Mouse (Mus musculus) megakaryocyte-erythroid progenitor cell, adult 5 weeks (primary cell): ENCODE measurements around the gene Klf2. TPM values are rescaled to one million over a fixed set of nuclear protein-coding genes. Genes with fewer than 3 reads are reported as not detected.

Experiments used
- polyA plus RNA-seq: library from polyadenylated mRNA; stranded (reverse); fragments of >175 nt; gene quantifications from 2 replicates; pipeline ENCODE4 v1.2.3, GENCODE M21; 2012

The Klf2 gene
- 193 and 400 TPM in 2 replicates for polyA plus RNA-seq

DNA sequence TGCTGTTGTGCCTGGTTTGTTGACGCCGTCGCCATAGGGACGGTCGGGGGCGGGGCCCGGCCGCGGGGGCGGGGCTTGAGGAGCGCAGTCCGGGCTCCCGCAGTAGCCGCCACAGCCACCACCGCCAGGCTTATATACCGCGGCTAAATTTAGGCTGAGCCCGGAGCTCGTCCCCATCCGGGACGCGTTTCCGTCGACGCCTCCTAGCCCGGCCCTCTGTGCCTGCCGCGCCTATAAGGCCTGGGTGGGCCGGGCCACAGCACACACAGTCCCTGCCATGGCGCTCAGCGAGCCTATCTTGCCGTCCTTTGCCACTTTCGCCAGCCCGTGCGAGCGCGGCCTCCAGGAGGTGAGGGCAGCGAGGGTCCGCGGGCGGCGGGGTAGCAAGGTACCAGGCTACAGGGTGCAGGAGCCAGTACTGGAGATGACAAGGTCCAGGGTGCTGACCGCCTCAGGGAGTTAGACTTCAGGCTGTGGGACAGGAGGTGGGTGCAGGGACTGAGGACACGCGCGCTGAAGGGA is at the start of gene Klf2:
TSS of gene Klf2 (plus strand) at position 233 of the 522 bp plus-strand sequence.

DNA sequence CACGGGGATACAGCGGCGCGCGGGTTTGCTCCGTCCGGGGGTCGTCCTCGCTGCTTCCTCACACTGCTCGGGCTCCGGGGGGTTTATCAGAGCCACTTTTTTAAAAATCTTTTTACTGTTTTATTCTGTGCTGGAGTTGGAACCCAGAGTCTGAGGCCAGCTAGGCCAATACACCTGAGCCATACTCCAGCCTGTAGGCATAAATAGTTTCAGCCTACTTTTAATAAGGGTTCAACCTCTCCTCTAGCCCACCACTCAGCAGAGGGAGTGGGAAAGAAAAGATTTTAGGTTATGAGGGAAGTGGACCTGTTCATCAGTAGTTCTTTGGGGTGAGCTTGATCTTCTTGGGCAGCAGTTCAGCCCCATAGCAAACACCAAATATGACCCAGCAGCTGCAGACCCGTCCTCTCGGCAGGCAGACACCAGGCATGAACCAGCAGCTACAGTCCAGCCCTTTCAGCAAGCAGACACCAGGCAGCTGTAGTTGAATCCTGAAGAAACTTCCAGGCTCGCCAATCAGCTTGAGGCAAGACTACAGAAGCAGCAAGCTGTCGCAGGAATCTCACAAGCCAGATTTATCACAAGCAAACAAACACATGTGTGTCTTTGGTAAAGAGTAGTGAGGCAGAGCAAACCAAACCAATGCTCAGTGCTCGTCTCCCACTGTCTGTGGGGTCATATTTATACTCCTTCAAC is 13.5 kb upstream of the Klf2 start, which contains the start of gene Gm10282:
TSS of gene Gm10282 (minus strand) at position 51 of the 696 bp plus-strand sequence.

Other genes starting within 250 kb of the Klf2 start
- not detected in 2 replicates for gene Olfr373, start 235.9 kb upstream of the Klf2 start, polyA plus RNA-seq
- not detected in 2 replicates for gene Olfr374, start 212.0 kb upstream of the Klf2 start, polyA plus RNA-seq
- gene Tpm4, start 184.1 kb upstream of the Klf2 start, polyA plus RNA-seq, result 47.3 and 53.0 TPM in 2 replicates
- gene Rab8a, start 157.8 kb upstream of the Klf2 start, polyA plus RNA-seq, result 33.3 and 39.4 TPM in 2 replicates
- gene Hsh2d, start 129.4 kb upstream of the Klf2 start, polyA plus RNA-seq, result 6.7 TPM in 2 replicates
- 0.43 TPM in 1 of 2 replicates, not detected in the other for gene Cib3, start 106.2 kb upstream of the Klf2 start, polyA plus RNA-seq
- not detected in 2 replicates for gene Gm11034, start 105.4 kb upstream of the Klf2 start, polyA plus RNA-seq
- 51.6 and 61.8 TPM in 2 replicates for gene Fam32a, start 99.3 kb upstream of the Klf2 start, polyA plus RNA-seq
- gene Ap1m1, start 79.0 kb upstream of the Klf2 start, polyA plus RNA-seq, result 165 and 171 TPM in 2 replicates
- gene Gm10282, start 13.8 kb upstream of the Klf2 start, polyA plus RNA-seq, result 111 and 150 TPM in 2 replicates
- gene Eps15l1, start 102.4 kb downstream of the Klf2 start, polyA plus RNA-seq, result 17.5 and 21.0 TPM in 2 replicates
- 0.35 TPM in 1 of 2 replicates, not detected in the other for gene Calr3, start 124.8 kb downstream of the Klf2 start, polyA plus RNA-seq
- 1.7 and 2.5 TPM in 2 replicates for gene 1700030K09Rik, start 124.8 kb downstream of the Klf2 start, polyA plus RNA-seq
- gene Cherp, start 156.2 kb downstream of the Klf2 start, polyA plus RNA-seq, result 255 and 295 TPM in 2 replicates
- gene Slc35e1, start 173.6 kb downstream of the Klf2 start, polyA plus RNA-seq, result 11.7 and 12.9 TPM in 2 replicates
- 60.3 and 74.1 TPM in 2 replicates for gene Med26, start 229.2 kb downstream of the Klf2 start, polyA plus RNA-seq